Mouse (Mus musculus): Measurements from ENCODE around the gene Hfe2. TPM values are rescaled to one million over a fixed set of nuclear protein-coding genes. Genes with fewer than 3 reads are reported as not detected.

Gene Hfe2
- polyA plus RNA-seq, 1 experiment from 2014 or later, result 0.84 TPM

GRCm38 (mm10) chr3:96576005-96576658 lies 51.2 kb downstream of the Hfe2 start:
- no peaks in the 10 kb centered on the region for H3K9me3 ChIP-seq
- peaks cover 26% of the 10 kb centered on the region for H3K4me1 ChIP-seq
- no peaks in the 10 kb centered on the region for H3K36me3 ChIP-seq (replicated peaks)
- ATAC-seq (ENCODE audit: low FRiP score), result 0 out of 2 replicates have a peak, but pooled peaks have one; percentile 1
- no peak overlapping the region; the same call in 1 of the 2 replicates for H3K4me3 ChIP-seq (replicated peaks)
- H3K27ac ChIP-seq, result peak overlapping the region; percentile 59
- H3K27me3 ChIP-seq, result peaks cover 4% of the 10 kb centered on the region
- H3K9ac ChIP-seq, result no peak overlapping the region
- H3K4me2 ChIP-seq, result peak overlapping the region; percentile 34
- 71% methylated on average over 14 of the region's 14 CpGs for WGBS

GRCm38 (mm10) chr3:96576690-96577541 lies 51.9 kb downstream of the Hfe2 start, which contains the start of gene Gm16253:
TSS of gene Gm16253 (plus strand) at chr3:96576984.
- no peaks in the 10 kb centered on the region for H3K36me3 ChIP-seq (replicated peaks)
- H3K9me3 ChIP-seq, result no peaks in the 10 kb centered on the region
- H3K4me2 ChIP-seq, result peak within 1 kb of the TSS; percentile 34
- H3K27ac ChIP-seq, result peak within 1 kb of the TSS; percentile 59
- H3K27me3 ChIP-seq, result peaks cover 12% of the 10 kb centered on the region
- H3K9ac ChIP-seq, result no peak within 1 kb of the TSS
- peaks cover 26% of the 10 kb centered on the region for H3K4me1 ChIP-seq
- 38% methylated on average over 17 of the region's 17 CpGs for WGBS
- H3K4me3 ChIP-seq (replicated peaks), result no peak within 1 kb of the TSS; the same call in 1 of the 2 replicates
- ATAC-seq (ENCODE audit: low FRiP score), result peak; percentile 87

DNA sequence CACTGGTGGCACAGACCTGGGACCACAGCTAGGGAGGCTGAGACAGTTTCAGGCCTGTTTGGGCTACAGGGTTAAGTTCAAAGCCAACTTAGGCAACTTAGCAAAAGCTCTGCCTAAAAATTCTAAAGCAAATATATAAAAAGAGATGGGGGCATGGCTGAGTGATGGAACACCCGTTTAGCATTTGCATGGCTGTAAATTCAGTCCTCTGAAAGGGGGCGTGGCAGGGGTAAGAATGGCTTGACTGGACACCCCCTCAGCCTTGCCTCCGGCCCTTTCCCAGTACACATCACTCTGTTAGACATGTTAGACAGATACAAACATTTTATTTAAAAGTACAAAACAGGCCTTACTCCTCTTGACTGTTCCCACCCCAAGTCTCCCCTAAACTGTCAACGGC lies 52.6 kb downstream of the Hfe2 start:
- Histone ChIP-seq H3K27me3 (peaks cover 13% of the 10 kb centered on the region), H3K4me1 (peaks cover 26% of the 10 kb centered on the region), H3K27ac (peak overlapping the region; percentile 38; the same call in 1 of the 2 replicates), H3K36me3 (replicated peaks) (no peaks in the 10 kb centered on the region), H3K4me3 (replicated peaks) (no peak overlapping the region), H3K4me2 (no peak overlapping the region), H3K9ac (no peak overlapping the region), H3K9me3 (no peaks in the 10 kb centered on the region)
- ATAC-seq (ENCODE audit: low FRiP score), result no peak
- WGBS, result 74% methylated on average over 4 of the region's 4 CpGs

Other genes starting within 250 kb of the Hfe2 start
- gene Fcgr1, start 231.2 kb upstream of the Hfe2 start, polyA plus RNA-seq (2016; fragmentation: Nextera tagmentation; extraction: Ambion mirVana), result 0.54 and 0.56 TPM in 2 replicates
- not detected in 2 replicates for gene BC107364, start 72.9 kb upstream of the Hfe2 start, polyA plus RNA-seq (2016; fragmentation: Nextera tagmentation; extraction: Ambion mirVana)
- 40.4 and 40.8 TPM in 2 replicates for gene Txnip, start 32.8 kb downstream of the Hfe2 start, polyA plus RNA-seq (2016; fragmentation: Nextera tagmentation; extraction: Ambion mirVana)
- gene Gm16253, start 51.8 kb downstream of the Hfe2 start, polyA plus RNA-seq (2016; fragmentation: Nextera tagmentation; extraction: Ambion mirVana), result 1.3 and 1.7 TPM in 2 replicates
- 40.1 and 40.7 TPM in 2 replicates for gene Polr3gl, start 69.0 kb downstream of the Hfe2 start, polyA plus RNA-seq (2016; fragmentation: Nextera tagmentation; extraction: Ambion mirVana)
- 4.0 and 4.4 TPM in 2 replicates for gene Ankrd34a, start 71.5 kb downstream of the Hfe2 start, polyA plus RNA-seq (2016; fragmentation: Nextera tagmentation; extraction: Ambion mirVana)
- 5.8 and 6.2 TPM in 2 replicates for gene Lix1l, start 76.0 kb downstream of the Hfe2 start, polyA plus RNA-seq (2016; fragmentation: Nextera tagmentation; extraction: Ambion mirVana)
- gene Rbm8a, start 104.8 kb downstream of the Hfe2 start, polyA plus RNA-seq (2016; fragmentation: Nextera tagmentation; extraction: Ambion mirVana), result 164 and 181 TPM in 2 replicates
- gene Pex11b, start 110.2 kb downstream of the Hfe2 start, polyA plus RNA-seq (2016; fragmentation: Nextera tagmentation; extraction: Ambion mirVana), result 42.1 and 43.3 TPM in 2 replicates
- 0.09 TPM in 1 of 2 replicates, not detected in the other for gene Gm42957, start 110.3 kb downstream of the Hfe2 start, polyA plus RNA-seq (2016; fragmentation: Nextera tagmentation; extraction: Ambion mirVana)
- 0.51 and 0.84 TPM in 2 replicates for gene Itga10, start 120.4 kb downstream of the Hfe2 start, polyA plus RNA-seq (2016; fragmentation: Nextera tagmentation; extraction: Ambion mirVana)
- 0.51 and 0.77 TPM in 2 replicates for gene Ankrd35, start 145.0 kb downstream of the Hfe2 start, polyA plus RNA-seq (2016; fragmentation: Nextera tagmentation; extraction: Ambion mirVana)
- gene Pias3, start 171.2 kb downstream of the Hfe2 start, polyA plus RNA-seq (2016; fragmentation: Nextera tagmentation; extraction: Ambion mirVana), result 42.2 and 43.4 TPM in 2 replicates
- gene Nudt17, start 183.4 kb downstream of the Hfe2 start, polyA plus RNA-seq (2016; fragmentation: Nextera tagmentation; extraction: Ambion mirVana), result 7.5 and 8.7 TPM in 2 replicates
- 42.1 and 43.0 TPM in 2 replicates for gene Polr3c, start 202.5 kb downstream of the Hfe2 start, polyA plus RNA-seq (2016; fragmentation: Nextera tagmentation; extraction: Ambion mirVana)
- gene Rnf115, start 202.5 kb downstream of the Hfe2 start, polyA plus RNA-seq (2016; fragmentation: Nextera tagmentation; extraction: Ambion mirVana), result 79.9 and 86.2 TPM in 2 replicates

Measured in forebrain, embryonic 12.5 days (tissue).